Mouse (Mus musculus) heart, postnatal 4 days (tissue): Measurements from ENCODE around the gene Actr6. TPM values are rescaled to one million over a fixed set of nuclear protein-coding genes. Genes with fewer than 3 reads are reported as not detected.

Experiments
- DNase-seq: peaks from one replicate; pipeline ENCODE4 v3.0.0; 2021
- total RNA-seq, 2 experiments: library from RNA; stranded (reverse); gene quantifications; 2 replicates each; pipeline ENCODE4 v1.2.3; 2021

The Actr6 gene
- total RNA-seq: 1 to 10 TPM; 8.1 to 9.8 TPM

DNA sequence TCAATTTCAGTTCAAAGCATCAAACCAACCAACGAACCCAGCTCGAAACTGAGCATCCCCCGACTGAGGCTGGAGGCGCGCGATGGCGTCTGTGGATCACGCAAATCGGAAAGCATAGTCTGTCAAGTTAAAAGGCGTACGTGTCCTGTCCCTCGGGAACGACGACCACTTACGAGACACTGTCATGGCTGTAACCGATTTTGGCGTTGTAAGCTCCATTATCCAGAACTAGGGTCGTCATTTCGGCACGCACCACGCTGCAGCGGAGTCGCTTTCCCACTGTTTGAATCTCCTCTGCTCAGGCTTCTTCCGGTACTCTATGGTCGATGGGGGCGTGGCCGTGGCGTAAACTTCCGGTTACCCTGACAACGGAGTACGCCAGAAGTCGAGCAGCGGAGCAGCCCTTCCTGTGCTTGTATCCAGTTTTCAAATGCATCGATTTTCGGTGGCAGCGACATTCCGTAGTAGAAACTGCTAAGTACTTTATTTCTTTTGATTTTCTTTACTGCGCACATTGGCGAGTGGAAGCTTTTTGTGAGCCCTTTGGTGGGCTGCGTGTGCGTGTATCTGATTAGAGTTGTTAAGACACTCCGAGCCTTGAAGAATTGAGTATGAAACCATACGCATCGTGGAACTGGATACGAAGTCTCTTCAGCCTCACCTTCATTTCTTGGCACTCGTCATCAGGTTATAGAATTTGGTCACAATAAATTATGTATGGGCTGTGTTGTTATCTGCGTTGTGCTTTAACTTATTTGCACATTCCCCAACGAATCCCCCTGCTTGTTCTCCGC, at the start of gene Actr6:
Gene Actr6, minus strand, starts transcription at position 295 of the 794 bp plus-strand sequence.
- peak; percentile 95 for DNase-seq

- no peak for DNase-seq
Observed at GRCm38 (mm10) chr10:89776029-89776428, 43.9 kb upstream of the Actr6 start.

GRCm38 (mm10) chr10:89771894-89772293, 39.8 kb upstream of the Actr6 start:
- DNase-seq: no peak

DNA sequence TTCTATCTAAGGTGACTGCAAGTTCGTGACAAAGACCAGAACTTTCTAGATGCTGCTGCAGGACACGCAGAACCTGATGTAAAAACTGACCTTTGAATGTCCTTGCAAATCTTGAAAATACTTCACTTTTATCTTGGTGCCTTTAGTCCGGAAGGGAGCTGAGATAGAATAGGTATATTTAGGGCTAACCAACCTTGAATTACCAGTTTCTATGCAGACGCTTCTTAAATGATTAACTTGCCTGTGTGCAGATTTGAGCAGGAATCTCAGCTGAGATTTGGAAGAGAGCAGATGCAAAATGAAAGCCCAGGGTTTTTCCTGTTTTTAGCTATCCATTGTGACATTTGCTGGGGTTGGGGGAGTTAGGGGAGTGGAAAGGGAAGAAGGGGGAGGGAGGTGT, 37.0 kb upstream of the Actr6 start:
- no peak for DNase-seq

DNA sequence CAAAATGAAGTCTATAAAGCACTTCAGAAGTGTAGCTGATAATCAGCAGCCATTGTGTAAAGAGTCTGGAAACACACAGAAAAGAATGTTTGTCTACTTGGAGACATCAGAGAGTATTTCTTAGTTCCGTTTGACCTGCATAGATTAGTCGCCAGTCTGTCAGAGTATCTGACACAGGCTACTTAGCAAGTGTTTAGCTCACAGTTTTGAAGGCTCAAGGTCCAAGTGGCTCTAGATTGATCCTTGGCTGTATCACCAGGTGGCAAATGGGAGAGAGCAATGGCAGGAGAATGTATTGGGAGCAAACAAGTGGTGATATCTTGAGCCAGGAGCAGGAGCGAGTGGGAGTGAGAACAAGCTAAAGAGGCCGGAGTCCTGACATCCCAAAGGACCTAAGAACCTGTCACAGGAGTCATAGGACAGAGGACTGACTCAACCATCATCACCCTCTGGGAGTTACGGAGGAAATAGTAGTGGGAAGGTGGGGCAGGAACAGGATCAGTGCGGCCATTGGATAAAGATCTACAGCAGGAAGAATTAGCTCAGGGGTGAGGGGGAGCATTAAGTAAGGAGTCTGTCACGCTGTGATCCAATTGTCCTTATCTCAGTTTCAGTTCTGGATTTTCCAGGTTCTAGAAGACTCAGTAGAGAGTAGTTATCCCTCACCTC, 36.4 kb upstream of the Actr6 start:
- no peak for DNase-seq

- DNase-seq: no peak
Observed at GRCm38 (mm10) chr10:89765790-89766714, 34.0 kb upstream of the Actr6 start.

DNA sequence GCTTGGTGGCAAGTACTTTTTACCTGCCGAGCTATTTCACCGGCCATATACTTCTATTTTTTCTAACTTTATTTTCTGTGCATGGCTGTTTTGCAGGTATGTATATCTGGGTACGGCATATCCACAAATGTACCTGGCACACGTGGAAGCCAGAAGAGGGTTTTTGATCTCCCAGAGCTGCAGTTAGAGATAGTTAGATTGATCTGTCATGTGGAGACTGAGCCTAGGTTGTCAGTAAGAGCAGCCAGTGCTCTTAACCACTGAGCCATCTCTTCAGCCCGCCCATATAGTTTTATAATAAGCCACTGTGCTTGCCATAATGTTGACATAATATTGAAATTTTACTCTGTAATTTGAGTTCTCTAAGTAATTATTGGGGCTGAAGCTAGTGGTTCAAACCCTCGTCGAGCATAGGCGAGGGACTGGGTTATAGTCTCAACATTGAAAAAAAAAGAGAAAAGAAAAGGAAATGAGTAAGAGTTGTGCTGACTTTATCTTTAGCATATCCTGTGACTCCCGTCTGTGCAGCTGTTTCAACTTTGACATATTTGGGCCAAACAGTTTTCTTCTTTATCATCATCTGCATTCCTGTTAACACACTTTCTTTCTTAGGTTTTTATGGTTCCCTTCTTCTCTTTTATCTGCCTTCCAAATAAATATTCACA, 32.5 kb upstream of the Actr6 start:
- no peak for DNase-seq

DNA sequence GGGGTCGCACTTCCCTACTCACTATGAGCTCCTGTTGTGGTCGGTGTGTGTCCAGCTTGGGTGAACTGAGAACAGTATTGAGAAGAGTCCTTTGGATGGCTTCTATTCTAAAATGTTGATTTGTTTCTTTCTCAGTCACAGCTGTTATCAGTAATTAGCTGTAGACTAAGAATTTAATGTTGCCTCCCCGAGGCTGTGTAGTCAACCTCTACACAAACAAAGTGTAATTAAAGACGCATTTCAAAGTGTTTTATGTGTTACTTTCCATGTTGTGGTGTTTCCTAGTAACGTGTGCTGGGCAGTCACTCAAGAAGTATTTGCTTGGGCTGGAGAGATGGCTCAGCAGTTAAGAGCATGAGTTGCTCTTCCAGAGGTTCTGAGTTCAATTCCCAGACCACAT, 28.7 kb upstream of the Actr6 start:
- DNase-seq: no peak

DNA sequence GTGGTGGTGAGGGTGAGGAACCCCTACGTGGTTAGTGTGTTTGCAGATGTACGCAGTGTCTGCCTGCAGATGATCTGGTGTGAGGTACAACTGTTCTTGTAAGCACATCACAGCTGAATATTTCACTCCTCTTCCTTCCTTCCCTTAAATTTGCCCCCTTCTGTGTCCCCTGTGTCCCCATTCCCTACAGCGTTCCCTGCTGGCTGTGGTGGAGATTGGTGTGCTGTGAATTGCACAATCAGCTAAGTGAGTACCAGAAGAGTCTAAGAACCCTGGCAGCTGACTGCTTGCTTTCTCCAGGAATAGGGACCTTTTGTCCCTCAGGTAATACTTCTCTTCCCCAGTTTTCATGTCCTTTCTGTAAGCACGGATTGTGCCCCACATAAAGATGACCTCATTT, 23.1 kb upstream of the Actr6 start:
- no peak for DNase-seq

GRCm38 (mm10) chr10:89751069-89751468, 19.0 kb upstream of the Actr6 start:
- DNase-seq: no peak

DNA sequence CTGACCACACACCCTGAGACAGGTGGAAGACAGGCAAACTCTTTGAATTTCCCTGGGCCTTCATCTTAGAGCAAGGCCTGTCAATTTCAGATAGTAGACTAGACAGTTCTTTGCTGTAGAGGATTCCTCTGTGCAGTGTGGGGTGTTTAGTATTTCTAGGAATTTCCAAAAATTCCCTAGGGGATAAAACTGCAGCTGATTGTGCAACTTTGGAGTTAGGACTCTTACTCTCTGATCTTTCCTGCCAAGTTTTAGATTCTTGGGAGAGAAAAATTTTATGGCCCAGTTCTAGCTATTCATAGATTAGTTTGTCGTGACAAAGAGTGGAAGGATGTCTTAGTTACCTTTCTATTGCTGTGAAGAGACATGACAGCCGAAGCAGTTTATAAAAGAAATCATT, 16.5 kb upstream of the Actr6 start:
- DNase-seq: no peak

DNA sequence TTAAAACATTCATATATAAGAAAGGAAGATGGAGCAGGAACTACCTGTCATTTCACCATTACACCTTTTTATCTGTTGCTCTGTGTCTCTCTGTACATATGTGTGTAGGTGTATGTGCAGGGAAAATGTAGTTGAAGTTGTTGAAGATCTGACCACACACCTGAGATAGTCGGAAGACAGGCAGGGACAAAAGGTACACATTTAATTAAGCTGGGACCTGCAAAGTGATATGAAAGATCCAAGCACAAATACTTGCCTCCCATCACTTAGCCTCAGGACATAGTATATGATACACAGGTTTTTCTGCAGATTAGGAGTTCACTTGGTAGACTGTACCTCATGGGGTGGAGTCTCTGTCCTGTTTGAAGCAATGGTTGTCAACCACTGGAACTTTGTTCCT, 15.8 kb upstream of the Actr6 start:
- DNase-seq: no peak

GRCm38 (mm10) chr10:89747221-89747905, 15.3 kb upstream of the Actr6 start:
- no peak for DNase-seq

- DNase-seq: no peak
Observed at GRCm38 (mm10) chr10:89746581-89746980, 14.5 kb upstream of the Actr6 start.

- DNase-seq: no peak
Observed at GRCm38 (mm10) chr10:89745666-89746020, 13.5 kb upstream of the Actr6 start.

DNA sequence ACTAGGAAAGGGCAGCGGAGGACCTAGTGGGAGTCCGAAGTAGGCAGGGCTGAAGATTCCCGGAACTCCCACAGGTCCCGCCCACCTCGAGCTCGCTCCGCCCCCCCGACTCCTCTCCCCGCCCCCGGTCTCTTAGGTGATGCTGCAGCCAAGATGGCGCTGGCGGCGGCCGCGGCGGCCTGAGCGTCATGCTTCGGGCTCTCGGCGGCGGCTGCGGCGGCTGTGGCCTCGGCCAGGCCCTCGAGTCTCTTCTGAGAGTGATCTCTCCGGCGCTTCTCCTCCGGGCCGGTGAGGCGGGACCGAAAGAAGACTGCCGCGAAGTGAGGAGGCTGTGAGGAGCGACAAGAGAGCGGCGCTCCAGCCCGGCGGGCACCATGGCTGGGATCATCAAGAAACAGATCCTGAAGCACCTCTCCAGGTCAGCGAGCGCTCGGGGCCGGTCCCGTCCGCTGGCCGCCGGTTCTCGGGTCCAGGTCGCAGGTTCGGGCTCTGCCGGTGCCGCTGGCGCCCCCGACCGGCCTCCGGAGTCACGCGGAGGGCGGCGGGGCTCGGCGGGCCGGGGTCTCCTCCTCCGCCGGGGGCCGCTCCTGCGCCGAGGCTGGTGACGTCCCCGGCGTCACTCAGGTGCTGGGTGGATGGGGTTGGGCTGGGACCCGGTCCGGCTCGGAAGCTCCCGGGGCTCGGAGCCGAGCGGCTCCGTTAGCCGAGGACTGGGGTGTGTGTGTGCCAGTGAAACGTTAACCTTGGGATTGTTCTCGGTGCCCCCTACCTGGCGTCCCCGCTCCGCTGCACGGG, 13.0 kb upstream of the Actr6 start, which contains the start of gene Uhrf1bp1l:
Gene Uhrf1bp1l, plus strand, starts transcription at position 121 of the 795 bp plus-strand sequence.
- DNase-seq: peak; percentile 96

DNA sequence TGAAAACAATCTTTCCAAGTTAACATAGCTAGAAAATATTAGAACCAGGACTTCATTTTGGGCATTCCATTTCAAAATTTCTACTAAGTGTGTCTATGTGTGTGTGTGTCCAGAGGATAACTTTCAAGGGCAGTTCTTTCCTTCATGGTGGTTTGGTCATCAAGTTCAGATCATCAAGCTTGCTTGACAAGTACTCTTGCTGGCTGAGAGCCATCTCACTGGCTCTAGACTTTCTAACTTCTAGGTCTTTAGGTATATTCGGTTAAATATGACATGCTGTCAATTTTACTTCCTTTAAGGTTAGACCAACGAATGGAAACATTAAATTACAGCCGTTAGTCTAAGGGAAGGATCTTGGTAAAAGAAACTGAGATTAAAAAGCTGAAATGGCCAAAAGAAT, 12.2 kb upstream of the Actr6 start:
- no peak for DNase-seq

- DNase-seq: no peak
Observed at GRCm38 (mm10) chr10:89743266-89743665, 11.2 kb upstream of the Actr6 start.

DNA sequence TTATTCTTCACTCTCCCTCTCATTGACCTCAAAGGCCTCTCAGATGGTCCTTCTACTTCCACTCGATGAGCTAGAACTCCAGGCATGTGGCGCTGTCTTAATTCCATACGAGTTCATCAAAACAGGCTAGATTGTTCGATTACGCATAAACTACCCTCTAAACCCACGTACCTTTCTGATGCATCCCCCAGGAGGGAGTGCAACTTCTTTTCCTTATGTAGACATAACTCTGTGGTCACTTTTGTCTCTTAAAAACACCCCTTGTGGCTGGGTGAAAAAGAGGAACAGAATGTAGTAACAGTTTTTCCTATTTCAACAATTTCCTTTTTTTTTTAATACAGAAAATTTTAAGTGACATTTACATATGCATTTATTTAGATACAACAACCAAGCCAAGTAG, 8.9 kb upstream of the Actr6 start:
- no peak for DNase-seq

GRCm38 (mm10) chr10:89739703-89740102, 7.6 kb upstream of the Actr6 start:
- no peak for DNase-seq

DNA sequence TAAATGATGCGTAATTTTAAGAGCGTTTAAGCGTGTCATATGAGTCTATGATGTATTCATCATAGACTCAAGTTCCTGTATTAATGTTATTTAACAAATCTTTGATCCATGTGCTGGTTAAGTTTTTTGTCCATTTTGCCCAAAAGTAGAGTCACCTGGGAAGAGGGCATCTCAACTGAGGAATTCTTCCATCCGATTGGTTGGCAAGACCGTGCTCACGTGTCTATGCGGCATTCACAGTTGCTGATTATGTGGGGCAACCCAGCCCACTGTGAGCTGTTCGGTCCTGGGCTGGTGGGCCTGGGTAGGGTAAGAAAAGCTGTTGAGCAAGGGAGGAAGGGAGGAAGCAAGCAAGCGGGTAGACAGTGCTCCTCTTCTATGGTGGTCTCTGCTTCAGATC, 6.3 kb upstream of the Actr6 start:
- DNase-seq: no peak
